Mouse (Mus musculus): ENCODE data around the gene Nicn1. TPM values are rescaled to one million over a fixed set of nuclear protein-coding genes. Genes with fewer than 3 reads are reported as not detected.

Gene Nicn1
- polyA plus RNA-seq, 1 experiment from 2014 or later: 13.9 TPM

GRCm38 (mm10) chr9:108343835-108344234 lies 53.6 kb downstream of the Nicn1 start:
- DNase-seq (ENCODE audit: low spot score) (no peak), ATAC-seq (replicated peaks; ENCODE audit: low FRiP score) (no peak)
- Histone ChIP-seq H3K36me3 (ENCODE audit: control insufficient read depth, insufficient read depth, low read length) (peaks cover 4% of the 10 kb centered on the region; the same call in 1 of the 2 replicates), H3K4me1 (replicated peaks; ENCODE audit: control insufficient read depth, insufficient read depth, low read length) (peaks cover 47% of the 10 kb centered on the region), H3K27ac (ENCODE audit: low read depth, low read length) (peak overlapping the region; percentile 98), H3K9me3 (ENCODE audit: control insufficient read depth, low read length) (no peaks in the 10 kb centered on the region), H3K27me3 (replicated peaks; ENCODE audit: control insufficient read depth, insufficient read depth, low read length) (no peaks in the 10 kb centered on the region), H3K4me3 (ENCODE audit: low read depth, low read length) (no peak overlapping the region), H3K4me2 (peak overlapping the region; percentile 29), H3K9ac (ENCODE audit: low read depth, low read length) (no peak overlapping the region; the same call in 1 of the 2 replicates)
- WGBS: 68% methylated on average over 1 of the region's 1 CpGs

- Histone ChIP-seq H3K4me2 (peak overlapping the region; percentile 25), H3K4me3 (ENCODE audit: low read depth, low read length) (no peak overlapping the region), H3K4me1 (replicated peaks; ENCODE audit: control insufficient read depth, insufficient read depth, low read length) (peaks cover 53% of the 10 kb centered on the region), H3K36me3 (ENCODE audit: control insufficient read depth, insufficient read depth, low read length) (peaks cover 7% of the 10 kb centered on the region; the same call in 1 of the 2 replicates), H3K27ac (ENCODE audit: low read depth, low read length) (peak overlapping the region; percentile 98), H3K27me3 (replicated peaks; ENCODE audit: control insufficient read depth, insufficient read depth, low read length) (no peaks in the 10 kb centered on the region), H3K9me3 (ENCODE audit: control insufficient read depth, low read length) (no peaks in the 10 kb centered on the region), H3K9ac (ENCODE audit: low read depth, low read length) (peak overlapping the region; percentile 43)
- ATAC-seq (replicated peaks; ENCODE audit: low FRiP score): no peak
- 81% methylated on average over 4 of the region's 4 CpGs for WGBS
- no peak for DNase-seq (ENCODE audit: low spot score)
Observed at GRCm38 (mm10) chr9:108344471-108344870, 54.2 kb downstream of the Nicn1 start.

Other genes starting within 250 kb of the Nicn1 start
- 26.5 and 30.0 TPM in 2 replicates for gene Gmppb, start 241.2 kb upstream of the Nicn1 start, polyA plus RNA-seq (2014; fragmentation: Nextera tagmentation; extraction: Ambion mirVana)
- gene Amigo3, start 237.3 kb upstream of the Nicn1 start, polyA plus RNA-seq (2014; fragmentation: Nextera tagmentation; extraction: Ambion mirVana): 2.3 TPM in 2 replicates
- gene Mst1, start 210.0 kb upstream of the Nicn1 start, polyA plus RNA-seq (2014; fragmentation: Nextera tagmentation; extraction: Ambion mirVana): 9.7 and 12.5 TPM in 2 replicates
- gene Rnf123, start 207.1 kb upstream of the Nicn1 start, polyA plus RNA-seq (2014; fragmentation: Nextera tagmentation; extraction: Ambion mirVana): 59.1 and 59.2 TPM in 2 replicates
- 159 and 167 TPM in 2 replicates for gene Apeh, start 195.8 kb upstream of the Nicn1 start, polyA plus RNA-seq (2014; fragmentation: Nextera tagmentation; extraction: Ambion mirVana)
- 5.2 and 5.7 TPM in 2 replicates for gene Bsn, start 100.0 kb upstream of the Nicn1 start, polyA plus RNA-seq (2014; fragmentation: Nextera tagmentation; extraction: Ambion mirVana)
- gene Dag1, start 26.5 kb upstream of the Nicn1 start, polyA plus RNA-seq (2014; fragmentation: Nextera tagmentation; extraction: Ambion mirVana): 41.1 and 41.5 TPM in 2 replicates
- gene Amt, start 6.4 kb downstream of the Nicn1 start, polyA plus RNA-seq (2014; fragmentation: Nextera tagmentation; extraction: Ambion mirVana): 16.0 and 16.5 TPM in 2 replicates
- 254 and 264 TPM in 2 replicates for gene Rhoa, start 15.7 kb downstream of the Nicn1 start, polyA plus RNA-seq (2014; fragmentation: Nextera tagmentation; extraction: Ambion mirVana)
- gene Tcta, start 15.7 kb downstream of the Nicn1 start, polyA plus RNA-seq (2014; fragmentation: Nextera tagmentation; extraction: Ambion mirVana): 14.9 and 16.1 TPM in 2 replicates
- 2,990 and 3,052 TPM in 2 replicates for gene Gpx1, start 48.5 kb downstream of the Nicn1 start, polyA plus RNA-seq (2014; fragmentation: Nextera tagmentation; extraction: Ambion mirVana)
- 114 and 122 TPM in 2 replicates for gene Usp4, start 57.4 kb downstream of the Nicn1 start, polyA plus RNA-seq (2014; fragmentation: Nextera tagmentation; extraction: Ambion mirVana)
- 0.81 and 1.3 TPM in 2 replicates for gene 1700102P08Rik, start 102.4 kb downstream of the Nicn1 start, polyA plus RNA-seq (2014; fragmentation: Nextera tagmentation; extraction: Ambion mirVana)
- 0.82 and 0.88 TPM in 2 replicates for gene Ccdc36, start 138.1 kb downstream of the Nicn1 start, polyA plus RNA-seq (2014; fragmentation: Nextera tagmentation; extraction: Ambion mirVana)
- gene BC048562, start 146.1 kb downstream of the Nicn1 start, polyA plus RNA-seq (2014; fragmentation: Nextera tagmentation; extraction: Ambion mirVana): not detected in 2 replicates
- 48.6 and 51.1 TPM in 2 replicates for gene Ccdc71, start 170.1 kb downstream of the Nicn1 start, polyA plus RNA-seq (2014; fragmentation: Nextera tagmentation; extraction: Ambion mirVana)
- gene Klhdc8b, start 171.2 kb downstream of the Nicn1 start, polyA plus RNA-seq (2014; fragmentation: Nextera tagmentation; extraction: Ambion mirVana): 24.2 and 26.8 TPM in 2 replicates
- gene Lamb2, start 189.3 kb downstream of the Nicn1 start, polyA plus RNA-seq (2014; fragmentation: Nextera tagmentation; extraction: Ambion mirVana): 14.8 and 18.7 TPM in 2 replicates
- 57.5 and 66.8 TPM in 2 replicates for gene Usp19, start 200.2 kb downstream of the Nicn1 start, polyA plus RNA-seq (2014; fragmentation: Nextera tagmentation; extraction: Ambion mirVana)
- gene Qars, start 217.3 kb downstream of the Nicn1 start, polyA plus RNA-seq (2014; fragmentation: Nextera tagmentation; extraction: Ambion mirVana): 120 and 122 TPM in 2 replicates
- 106 and 116 TPM in 2 replicates for gene Qrich1, start 226.4 kb downstream of the Nicn1 start, polyA plus RNA-seq (2014; fragmentation: Nextera tagmentation; extraction: Ambion mirVana)